Mouse (Mus musculus) hindbrain, embryonic 13.5 days (tissue): ENCODE measurements around the gene Cdc42ep1. TPM values are rescaled to one million over a fixed set of nuclear protein-coding genes. Genes with fewer than 3 reads are reported as not detected.
"Not testable (repeated sequence)": the region's sequence is repeated elsewhere in the genome, so short reads cannot be mapped to it uniquely, and the experiment has no call there.

Experiments
- ATAC-seq: fragments of 200-750 bp; cut with Nextera tagmentation; 2 replicates; pipeline ENCODE4 v1.8.0; 2017; ENCODE audit warnings: moderate TSS enrichment; ENCODE audit not compliant: low FRiP score
- H3K27ac ChIP-seq: fragments of 300-500 bp; sonication (generic); 2 replicates; pipeline ENCODE4 v1.5.1; 2015; ENCODE audit warnings: inconsistent platforms, mild to moderate bottlenecking, moderate library complexity
- H3K27me3 ChIP-seq: fragments of 300-500 bp; sonication (generic); 2 replicates; pipeline ENCODE4 v1.6.1; 2015; ENCODE audit warnings: mild to moderate bottlenecking, inconsistent platforms
- H3K36me3 ChIP-seq: fragments of 300-500 bp; sonication (generic); 2 replicates; pipeline ENCODE4 v1.6.1; 2015; ENCODE audit warnings: mild to moderate bottlenecking, inconsistent platforms
- H3K4me1 ChIP-seq: fragments of 300-500 bp; sonication (generic); replicated peaks from 2 replicates; pipeline ENCODE4 v1.6.1; 2015; ENCODE audit warnings: inconsistent platforms
- H3K4me2 ChIP-seq: fragments of 300-500 bp; sonication (generic); 2 replicates; pipeline ENCODE4 v1.6.1; 2015; ENCODE audit warnings: inconsistent platforms, mild to moderate bottlenecking, moderate library complexity
- H3K4me3 ChIP-seq: fragments of 300-500 bp; sonication (generic); 2 replicates; pipeline ENCODE4 v1.5.1; 2015; ENCODE audit warnings: mild to moderate bottlenecking, inconsistent platforms
- H3K9ac ChIP-seq: fragments of 300-500 bp; sonication (generic); 2 replicates; pipeline ENCODE4 v1.6.1; 2015; ENCODE audit warnings: mild to moderate bottlenecking, inconsistent platforms
- H3K9me3 ChIP-seq: fragments of 300-500 bp; sonication (generic); 2 replicates; pipeline ENCODE4 v1.6.1; 2016; ENCODE audit warnings: inconsistent platforms
- WGBS: fragments of 180-500 bp; shearing (Covaris S2); methylation state at CpG from one replicate; pipeline ENCODE4 v1.1.7; 2015; 5-methylcytosine and 5-hydroxymethylcytosine counted together
- polyA plus RNA-seq: library from polyadenylated mRNA; unstranded; fragments of >200 nt; fragmentation: Nextera tagmentation; extraction: Ambion mirVana; gene quantifications from 2 replicates; pipeline ENCODE4 v1.2.1, GENCODE M21; 2015

The Cdc42ep1 gene
- polyA plus RNA-seq, 1 experiment from 2014 or later: 11.0 TPM

DNA sequence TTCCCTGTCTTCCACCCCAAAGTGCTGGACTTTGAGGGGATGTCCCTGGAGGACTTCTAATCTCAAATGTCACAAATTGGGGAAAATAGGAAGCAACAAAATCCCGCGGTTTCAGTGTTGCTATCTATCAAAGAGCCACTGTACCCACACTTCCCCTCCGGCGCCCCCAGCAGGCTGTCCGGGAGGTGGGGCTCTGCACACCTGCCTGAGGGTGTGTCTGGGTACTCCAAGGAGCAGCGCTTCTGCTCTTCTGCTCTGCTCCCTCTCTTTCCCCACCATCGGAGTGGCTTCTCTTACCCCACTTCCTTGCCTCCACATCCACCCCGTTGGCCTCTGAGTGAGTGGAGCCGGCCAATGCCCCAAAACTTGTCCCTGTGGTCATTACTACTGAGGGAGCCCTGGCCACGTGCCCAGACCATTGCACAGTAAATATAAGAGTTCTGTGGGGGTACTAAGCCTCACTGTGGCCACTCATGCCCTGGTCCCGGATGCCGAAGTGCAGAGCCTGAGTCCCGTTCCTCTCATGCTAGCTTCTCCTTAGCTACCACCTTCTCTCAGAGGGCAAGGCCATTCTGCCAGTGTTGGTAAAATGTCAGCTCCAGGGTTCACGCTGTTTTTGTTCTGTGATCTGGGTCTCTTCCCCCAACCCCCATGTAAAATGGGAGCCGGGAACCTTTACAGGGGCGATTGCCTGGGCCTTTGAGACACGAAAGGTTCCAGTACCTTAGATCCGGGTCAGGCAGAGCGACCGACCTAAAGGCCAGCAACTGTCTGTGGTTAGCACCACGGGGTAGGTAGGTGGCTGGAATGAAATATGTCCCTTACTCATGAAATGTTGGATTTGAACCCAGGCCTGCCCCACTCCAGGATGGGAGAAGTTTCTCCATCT lies 1.4 kb downstream of the Cdc42ep1 start:
- WGBS: 40% methylated on average over 21 of the region's 21 CpGs
- Histone ChIP-seq H3K4me1 (peaks cover 67% of the 10 kb centered on the region), H3K9me3 (no peaks in the 10 kb centered on the region), H3K36me3 (no peaks in the 10 kb centered on the region), H3K27ac (peak overlapping the region; percentile 4; the same call in 1 of the 2 replicates), H3K9ac (peak overlapping the region; percentile 72; the same call in 1 of the 2 replicates), H3K27me3 (peaks cover 45% of the 10 kb centered on the region), H3K4me3 (peak overlapping the region; percentile 46), H3K4me2 (peak overlapping the region; percentile 75)
- ATAC-seq: no peak

DNA sequence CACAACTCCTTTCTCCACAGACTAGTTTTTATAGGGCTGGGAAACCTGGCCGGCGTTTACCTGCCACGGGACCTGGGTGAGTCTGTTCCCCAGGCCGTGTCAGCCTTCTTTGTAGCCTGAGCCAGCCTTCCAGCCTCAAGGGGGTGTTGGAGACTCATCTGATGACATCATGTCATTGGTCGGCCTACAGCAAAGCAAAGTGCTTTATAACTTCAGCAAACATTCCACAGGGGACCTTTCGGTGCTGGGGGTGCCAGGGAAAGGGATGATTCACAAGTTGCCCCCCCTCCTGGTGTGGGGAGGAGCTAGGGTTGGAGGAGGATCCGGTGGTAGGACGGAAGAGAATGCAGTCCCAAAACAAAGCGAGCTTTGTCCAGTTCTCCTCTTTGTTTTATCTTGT lies 2.4 kb downstream of the Cdc42ep1 start:
- Histone ChIP-seq H3K27me3 (peaks cover 51% of the 10 kb centered on the region), H3K9ac (no peak overlapping the region), H3K4me3 (no peak overlapping the region), H3K36me3 (no peaks in the 10 kb centered on the region), H3K4me1 (peaks cover 57% of the 10 kb centered on the region), H3K4me2 (peak overlapping the region; percentile 75; the same call in 1 of the 2 replicates), H3K9me3 (no peaks in the 10 kb centered on the region), H3K27ac (no peak overlapping the region)
- ATAC-seq: no peak
- 25% methylated on average over 9 of the region's 9 CpGs for WGBS

DNA sequence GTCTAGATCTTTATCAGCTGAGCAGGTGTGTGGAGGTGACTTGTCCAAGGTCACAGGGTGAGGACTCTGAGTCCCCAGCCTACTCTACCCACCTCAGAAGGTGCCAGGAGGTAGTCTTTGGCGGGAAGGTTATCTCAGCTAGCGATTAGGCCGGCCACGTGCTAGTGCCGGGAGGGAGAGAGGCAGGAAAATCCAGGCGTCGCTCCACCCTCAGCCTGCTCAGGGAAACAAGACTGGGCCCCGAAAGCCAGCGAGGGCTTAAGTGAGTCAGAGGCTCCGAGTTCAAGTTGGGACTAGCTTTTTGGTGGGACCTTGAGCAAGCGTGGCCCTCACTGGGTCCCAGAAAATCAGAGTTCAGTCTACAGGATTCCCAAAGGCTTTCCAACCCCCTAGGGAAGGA lies 2.9 kb downstream of the Cdc42ep1 start:
- 0 out of 2 replicates have a peak overlapping the region, but pooled peaks have one; percentile 75 for H3K4me2 ChIP-seq

DNA sequence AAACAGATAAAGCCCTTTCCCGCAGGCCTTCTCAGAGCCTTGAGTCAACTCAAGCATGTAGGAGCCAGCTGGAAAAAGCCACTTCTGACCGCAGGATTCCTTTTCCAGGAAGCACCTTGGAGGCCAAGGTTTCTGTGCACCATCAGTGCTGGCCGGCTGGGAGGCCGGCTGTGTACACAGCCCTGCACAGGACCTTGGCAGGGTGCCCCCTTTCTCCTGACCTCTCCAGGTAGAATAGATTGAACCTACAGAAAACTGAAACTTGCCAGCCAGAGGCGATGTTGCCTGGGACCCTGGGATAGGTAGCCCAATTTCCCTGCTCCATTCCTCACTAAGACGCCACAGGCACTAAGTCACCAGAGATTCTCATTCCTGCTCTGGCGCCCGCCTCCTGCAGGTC lies 3.4 kb downstream of the Cdc42ep1 start:
- no peaks in the 10 kb centered on the region for H3K9me3 ChIP-seq
- H3K4me1 ChIP-seq: peaks cover 52% of the 10 kb centered on the region
- no peak overlapping the region for H3K4me3 ChIP-seq
- H3K4me2 ChIP-seq: no peak overlapping the region
- no peaks in the 10 kb centered on the region for H3K36me3 ChIP-seq
- no peak for ATAC-seq
- no peak overlapping the region for H3K27ac ChIP-seq
- peak overlapping the region; percentile 16; the same call in 1 of the 2 replicates for H3K9ac ChIP-seq
- peaks cover 53% of the 10 kb centered on the region for H3K27me3 ChIP-seq
- WGBS: 82% methylated on average over 8 of the region's 8 CpGs

More for the DNA sequence above, 2.9 kb downstream of the Cdc42ep1 start:
- no peak overlapping the region for H3K9ac ChIP-seq
- H3K36me3 ChIP-seq: no peaks in the 10 kb centered on the region
- no peak overlapping the region for H3K4me3 ChIP-seq
- H3K4me1 ChIP-seq: peaks cover 53% of the 10 kb centered on the region
- H3K27me3 ChIP-seq: peaks cover 54% of the 10 kb centered on the region
- WGBS: 67% methylated on average over 11 of the region's 11 CpGs
- ATAC-seq: no peak
- no peaks in the 10 kb centered on the region for H3K9me3 ChIP-seq
- no peak overlapping the region for H3K27ac ChIP-seq

DNA sequence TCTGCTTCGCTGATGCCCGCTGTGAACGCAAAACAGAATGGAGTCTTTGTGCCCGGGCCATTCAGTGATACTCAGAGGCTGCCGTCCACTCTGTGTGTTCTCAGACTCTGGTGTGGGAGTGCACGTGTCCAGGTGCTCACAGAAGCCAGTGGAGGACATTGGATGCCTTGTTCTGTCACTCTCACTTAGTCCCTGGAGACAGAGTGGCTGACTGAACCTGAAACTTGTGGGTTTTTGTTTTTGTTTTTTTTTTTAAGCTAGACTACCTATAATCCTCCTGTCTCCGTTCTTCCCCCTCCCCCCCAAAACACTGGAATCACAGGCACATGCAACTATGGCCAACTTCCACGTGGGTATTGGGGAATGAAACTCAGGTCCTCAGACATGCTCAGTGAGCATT lies 3.9 kb downstream of the Cdc42ep1 start:
- no peak overlapping the region for H3K4me2 ChIP-seq
- H3K9me3 ChIP-seq: no peaks in the 10 kb centered on the region
- no peak overlapping the region for H3K27ac ChIP-seq
- peaks cover 47% of the 10 kb centered on the region for H3K4me1 ChIP-seq
- no peaks in the 10 kb centered on the region for H3K36me3 ChIP-seq
- ATAC-seq: no peak
- H3K9ac ChIP-seq: peak overlapping the region; percentile 16; the same call in 1 of the 2 replicates
- peaks cover 51% of the 10 kb centered on the region for H3K27me3 ChIP-seq
- 68% methylated on average over 8 of the region's 8 CpGs for WGBS
- no peak overlapping the region for H3K4me3 ChIP-seq

DNA sequence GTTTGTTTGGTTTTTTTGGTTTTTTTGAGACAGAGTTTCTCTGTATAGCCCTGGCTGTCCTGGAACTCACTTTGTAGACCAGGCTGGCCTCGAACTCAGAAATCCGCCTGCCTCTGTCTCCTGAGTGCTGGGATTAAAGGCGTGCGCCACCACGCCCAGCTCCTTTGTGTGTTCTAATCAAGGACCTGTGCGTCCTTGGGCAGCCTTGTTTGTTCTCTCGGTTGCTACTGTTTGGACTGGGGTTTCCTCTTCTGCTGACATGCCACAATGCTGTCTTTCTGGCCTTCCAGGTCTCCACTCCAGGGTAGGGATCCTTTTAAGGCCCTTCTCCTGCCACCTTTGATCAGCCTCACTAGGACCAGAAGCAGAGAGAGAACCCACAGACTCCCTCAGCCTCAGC lies 4.4 kb downstream of the Cdc42ep1 start:
- H3K9me3 ChIP-seq, H3K4me2 ChIP-seq, H3K36me3 ChIP-seq, H3K9ac ChIP-seq, H3K4me3 ChIP-seq, H3K27ac ChIP-seq, ATAC-seq: not testable (repeated sequence)
- Histone ChIP-seq H3K4me1 (peaks cover 50% of the 10 kb centered on the region), H3K27me3 (peaks cover 47% of the 10 kb centered on the region)
- 79% methylated on average over 7 of the region's 7 CpGs for WGBS

DNA sequence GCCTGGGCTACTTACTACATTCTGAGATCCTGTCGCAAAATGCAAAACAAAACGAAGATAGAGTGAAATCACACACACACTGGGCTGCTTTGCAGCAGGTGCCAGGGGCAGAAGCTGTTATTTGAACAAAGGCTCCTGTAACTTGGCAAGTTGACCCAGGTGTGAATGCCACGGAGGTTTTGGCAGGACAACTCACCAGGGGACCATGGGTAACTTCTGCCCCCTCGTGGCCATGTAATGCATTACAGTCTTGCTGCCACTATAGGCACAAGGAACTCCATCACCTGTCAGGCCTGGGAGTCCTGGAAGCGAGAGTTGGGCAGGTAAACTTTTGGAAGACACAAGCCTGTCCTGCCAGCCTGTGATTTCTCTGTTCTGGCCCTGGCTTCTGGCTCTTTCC lies 6.0 kb downstream of the Cdc42ep1 start:
- Histone ChIP-seq H3K4me1 (peaks cover 38% of the 10 kb centered on the region), H3K27me3 (peaks cover 31% of the 10 kb centered on the region), H3K4me3 (no peak overlapping the region), H3K27ac (no peak overlapping the region), H3K9me3 (no peaks in the 10 kb centered on the region), H3K36me3 (no peaks in the 10 kb centered on the region), H3K4me2 (no peak overlapping the region), H3K9ac (no peak overlapping the region)
- no peak for ATAC-seq
- 31% methylated on average over 5 of the region's 5 CpGs for WGBS

DNA sequence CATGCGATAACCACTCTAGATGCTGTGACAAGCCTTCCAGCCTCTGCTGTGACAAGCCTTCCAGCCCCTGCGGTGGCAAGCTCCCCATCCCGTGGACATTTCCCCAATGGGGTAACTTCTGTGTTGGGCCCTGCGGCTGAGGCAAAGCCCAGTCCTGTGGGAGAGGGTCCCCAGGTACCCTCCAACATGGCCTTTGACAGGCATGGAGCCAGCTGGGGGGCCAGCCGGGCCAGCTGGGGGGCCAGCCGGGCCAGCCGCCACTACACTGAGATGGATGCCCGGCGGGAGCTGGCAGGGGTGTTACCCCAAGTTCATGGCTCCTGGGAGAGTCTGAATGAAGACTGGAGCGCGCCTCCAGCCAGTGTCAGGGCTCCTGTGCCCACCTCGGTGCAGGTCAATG lies 7.1 kb downstream of the Cdc42ep1 start:
- H3K27ac ChIP-seq: no peak overlapping the region
- no peak overlapping the region for H3K4me3 ChIP-seq
- H3K27me3 ChIP-seq: peaks cover 21% of the 10 kb centered on the region
- H3K9ac ChIP-seq: no peak overlapping the region
- no peaks in the 10 kb centered on the region for H3K9me3 ChIP-seq
- no peak overlapping the region for H3K4me2 ChIP-seq
- peaks cover 30% of the 10 kb centered on the region for H3K4me1 ChIP-seq
- WGBS: 84% methylated on average over 12 of the region's 12 CpGs
- H3K36me3 ChIP-seq: no peaks in the 10 kb centered on the region
- no peak for ATAC-seq

DNA sequence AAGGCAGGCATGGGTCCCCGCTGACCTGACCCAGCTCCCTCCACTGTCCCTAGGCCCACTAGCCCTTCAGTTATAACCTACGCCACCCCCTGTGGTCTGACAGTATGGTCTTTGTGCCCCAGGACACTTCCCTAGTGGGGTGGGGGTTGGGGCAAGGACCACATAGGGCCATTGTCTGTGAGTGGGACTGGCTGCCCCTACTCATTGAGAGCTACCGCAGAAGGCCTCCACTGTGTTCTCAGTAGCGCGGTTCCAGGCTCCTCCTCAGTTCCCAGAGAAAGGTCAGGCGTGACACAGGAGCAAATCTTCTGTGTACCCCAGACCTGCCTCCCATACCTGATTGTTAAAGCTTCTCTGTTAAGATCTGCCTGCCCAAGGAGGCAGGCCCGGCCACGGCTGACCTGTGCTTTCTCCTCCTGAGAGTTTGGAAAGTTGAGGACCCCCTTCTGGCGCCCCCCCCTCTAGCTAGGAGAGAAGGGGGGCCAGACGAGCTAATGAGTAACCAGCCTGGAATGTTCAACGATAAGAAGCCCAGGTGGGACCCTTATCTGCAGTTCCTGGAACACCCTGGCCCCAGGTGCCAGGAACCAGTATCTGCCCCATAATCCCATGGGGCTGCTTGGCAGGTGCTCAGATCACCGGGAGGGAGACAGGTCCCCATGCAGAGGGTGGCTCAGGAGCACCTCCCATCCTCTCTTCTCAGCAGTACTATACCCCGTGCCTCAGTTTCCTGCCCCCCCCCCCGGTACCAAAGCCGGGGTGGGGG lies 7.8 kb downstream of the Cdc42ep1 start:
- WGBS: 69% methylated on average over 14 of the region's 15 CpGs
- H3K9me3 ChIP-seq: no peaks in the 10 kb centered on the region

DNA sequence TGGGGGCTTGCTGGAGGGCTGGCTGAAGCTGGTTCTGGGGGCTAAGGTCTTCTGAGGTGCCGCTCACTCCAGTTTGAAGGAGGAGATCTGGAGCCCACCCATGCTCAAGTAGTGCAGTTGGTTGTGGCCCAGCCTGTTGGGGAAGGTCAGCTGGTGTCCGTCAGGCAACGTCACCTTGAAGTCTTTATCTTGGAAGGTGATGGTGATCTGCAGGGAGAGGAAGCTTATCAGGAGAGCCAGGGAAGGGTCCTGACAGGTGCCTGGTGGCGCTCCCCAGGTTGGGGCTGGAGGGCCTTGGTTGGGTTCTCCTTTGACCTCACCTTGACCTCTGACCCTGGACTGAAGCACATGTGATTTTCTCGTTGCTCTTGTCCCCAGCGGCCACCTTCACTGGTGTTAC lies 8.5 kb downstream of the Cdc42ep1 start:
- Histone ChIP-seq H3K4me3 (no peak overlapping the region), H3K4me1 (peaks cover 16% of the 10 kb centered on the region), H3K27ac (no peak overlapping the region), H3K9ac (no peak overlapping the region), H3K9me3 (no peaks in the 10 kb centered on the region), H3K36me3 (no peaks in the 10 kb centered on the region), H3K4me2 (no peak overlapping the region), H3K27me3 (peaks cover 12% of the 10 kb centered on the region; the same call in 1 of the 2 replicates)
- no peak for ATAC-seq
- 80% methylated on average over 6 of the region's 6 CpGs for WGBS

More for the DNA sequence above, 7.8 kb downstream of the Cdc42ep1 start:
- Histone ChIP-seq H3K9ac (no peak overlapping the region), H3K4me3 (no peak overlapping the region), H3K4me1 (peaks cover 23% of the 10 kb centered on the region), H3K36me3 (no peaks in the 10 kb centered on the region), H3K27ac (no peak overlapping the region), H3K27me3 (peaks cover 16% of the 10 kb centered on the region; the same call in 1 of the 2 replicates), H3K4me2 (no peak overlapping the region)
- ATAC-seq: no peak

DNA sequence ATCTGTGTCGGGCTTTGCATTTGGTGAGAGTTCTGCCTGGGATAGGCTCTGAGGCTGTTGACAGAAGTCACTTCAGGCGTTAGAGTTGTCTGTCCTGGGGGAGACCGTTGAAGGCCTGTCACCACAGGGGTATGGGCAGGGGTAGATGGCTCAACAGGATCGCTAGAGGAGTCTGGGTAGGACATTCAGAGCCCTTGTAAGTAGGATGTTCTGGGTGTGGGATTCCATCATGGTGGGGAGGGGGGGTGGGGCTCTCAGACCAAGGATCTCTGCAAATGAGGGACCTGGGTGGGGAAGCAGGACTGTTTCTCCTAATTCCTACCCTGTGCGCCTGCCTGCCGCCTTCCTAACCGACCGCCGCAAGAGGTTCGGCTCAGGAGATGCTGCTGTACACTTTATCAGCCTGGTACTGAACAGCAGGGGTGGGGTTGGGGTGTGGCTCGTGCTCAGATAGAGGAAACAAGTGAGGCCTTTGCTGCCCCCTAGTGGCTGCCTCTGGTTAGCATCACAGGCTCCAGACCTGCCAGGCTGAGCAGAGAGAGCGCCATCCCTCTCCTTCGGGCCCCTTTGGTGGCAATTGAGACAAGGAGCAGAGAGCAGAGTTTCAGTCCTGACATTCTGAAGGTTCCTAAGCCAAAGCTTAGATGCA lies 9.2 kb downstream of the Cdc42ep1 start:
- H3K9me3 ChIP-seq: no peaks in the 10 kb centered on the region
- H3K27me3 ChIP-seq: peaks cover 16% of the 10 kb centered on the region; the same call in 1 of the 2 replicates
- peak; percentile 85 for ATAC-seq
- H3K4me1 ChIP-seq: peaks cover 12% of the 10 kb centered on the region
- no peaks in the 10 kb centered on the region for H3K36me3 ChIP-seq
- WGBS: 19% methylated on average over 13 of the region's 13 CpGs
- no peak overlapping the region for H3K27ac ChIP-seq
- no peak overlapping the region for H3K4me3 ChIP-seq
- H3K4me2 ChIP-seq: no peak overlapping the region
- H3K9ac ChIP-seq: no peak overlapping the region
